Mouse (Mus musculus): Measurements from ENCODE around the gene Klrg2. TPM values are rescaled to one million over a fixed set of nuclear protein-coding genes. Genes with fewer than 3 reads are reported as not detected.

Gene Klrg2
- polyA plus RNA-seq, 1 experiment from 2014 or later: not detected

- H3K27ac ChIP-seq (replicated peaks): no peak overlapping the region
- no peaks in the 10 kb centered on the region for H3K27me3 ChIP-seq (ENCODE audit: low read depth, poor library complexity, severe bottlenecking)
- no peaks in the 10 kb centered on the region for H3K9me3 ChIP-seq (replicated peaks)
- H3K4me3 ChIP-seq: no peak overlapping the region
- WGBS: 93% methylated on average over 1 of the region's 1 CpGs
- peaks cover 47% of the 10 kb centered on the region for H3K36me3 ChIP-seq
- H3K4me1 ChIP-seq: no peaks in the 10 kb centered on the region
- DNase-seq (ENCODE audit: low spot score): no peak
Observed at GRCm38 (mm10) chr6:38624439-38624838, 12.6 kb downstream of the Klrg2 start.

GRCm38 (mm10) chr6:38623457-38623856, 13.6 kb downstream of the Klrg2 start:
- 89% methylated on average over 2 of the region's 2 CpGs for WGBS
- no peak overlapping the region for H3K4me3 ChIP-seq
- H3K9me3 ChIP-seq (replicated peaks): no peaks in the 10 kb centered on the region; the same call in 1 of the 2 replicates
- H3K4me1 ChIP-seq: no peaks in the 10 kb centered on the region
- peaks cover 57% of the 10 kb centered on the region for H3K36me3 ChIP-seq
- DNase-seq (ENCODE audit: low spot score): no peak
- no peaks in the 10 kb centered on the region for H3K27me3 ChIP-seq (ENCODE audit: low read depth, poor library complexity, severe bottlenecking)
- H3K27ac ChIP-seq (replicated peaks): no peak overlapping the region

- no peak for DNase-seq (ENCODE audit: low spot score)
- WGBS: 84% methylated on average over 1 of the region's 1 CpGs
- no peaks in the 10 kb centered on the region for H3K27me3 ChIP-seq (ENCODE audit: low read depth, poor library complexity, severe bottlenecking)
- no peak overlapping the region for H3K27ac ChIP-seq (replicated peaks)
- peaks cover 61% of the 10 kb centered on the region for H3K36me3 ChIP-seq
- H3K4me3 ChIP-seq: no peak overlapping the region
- H3K9me3 ChIP-seq (replicated peaks): peaks cover 8% of the 10 kb centered on the region
- H3K4me1 ChIP-seq: no peaks in the 10 kb centered on the region
Observed at GRCm38 (mm10) chr6:38622406-38622805, 14.6 kb downstream of the Klrg2 start.

- H3K36me3 ChIP-seq: peaks cover 89% of the 10 kb centered on the region
- no peak overlapping the region for H3K4me3 ChIP-seq
- no peaks in the 10 kb centered on the region for H3K9me3 ChIP-seq (replicated peaks)
- no peaks in the 10 kb centered on the region for H3K27me3 ChIP-seq (ENCODE audit: low read depth, poor library complexity, severe bottlenecking)
- no peaks in the 10 kb centered on the region for H3K4me1 ChIP-seq
- 89% methylated on average over 2 of the region's 2 CpGs for WGBS
- no peak overlapping the region for H3K27ac ChIP-seq (replicated peaks)
- no peak for DNase-seq (ENCODE audit: low spot score)
Observed at GRCm38 (mm10) chr6:38609892-38610291, 27.1 kb downstream of the Klrg2 start.

- WGBS: 91% methylated on average over 4 of the region's 4 CpGs
- H3K27ac ChIP-seq (replicated peaks): no peak overlapping the region
- no peaks in the 10 kb centered on the region for H3K4me1 ChIP-seq
- H3K9me3 ChIP-seq (replicated peaks): no peaks in the 10 kb centered on the region
- H3K36me3 ChIP-seq: peaks cover 95% of the 10 kb centered on the region
- no peak overlapping the region for H3K4me3 ChIP-seq
- no peak for DNase-seq (ENCODE audit: low spot score)
- no peaks in the 10 kb centered on the region for H3K27me3 ChIP-seq (ENCODE audit: low read depth, poor library complexity, severe bottlenecking)
Observed at GRCm38 (mm10) chr6:38597481-38597880, 39.6 kb downstream of the Klrg2 start.

GRCm38 (mm10) chr6:38581711-38582110, 55.3 kb downstream of the Klrg2 start:
- Histone ChIP-seq H3K9me3 (replicated peaks) (no peaks in the 10 kb centered on the region), H3K4me1 (no peaks in the 10 kb centered on the region), H3K27me3 (ENCODE audit: low read depth, poor library complexity, severe bottlenecking) (no peaks in the 10 kb centered on the region), H3K36me3 (peaks cover 91% of the 10 kb centered on the region), H3K4me3 (no peak overlapping the region), H3K27ac (replicated peaks) (no peak overlapping the region)
- WGBS: 93% methylated on average over 3 of the region's 3 CpGs
- DNase-seq (ENCODE audit: low spot score): no peak

- Histone ChIP-seq H3K4me1 (no peaks in the 10 kb centered on the region), H3K4me3 (no peak overlapping the region), H3K27ac (replicated peaks) (no peak overlapping the region), H3K27me3 (ENCODE audit: low read depth, poor library complexity, severe bottlenecking) (no peaks in the 10 kb centered on the region), H3K9me3 (replicated peaks) (no peaks in the 10 kb centered on the region), H3K36me3 (peaks cover 90% of the 10 kb centered on the region)
- WGBS: 95% methylated on average over 3 of the region's 3 CpGs
- DNase-seq (ENCODE audit: low spot score): no peak
Observed at GRCm38 (mm10) chr6:38580112-38580857, 56.8 kb downstream of the Klrg2 start.

- H3K4me3 ChIP-seq: no peak overlapping the region
- H3K9me3 ChIP-seq (replicated peaks): no peaks in the 10 kb centered on the region
- H3K4me1 ChIP-seq: no peaks in the 10 kb centered on the region
- whole genome bisulfite sequencing: 82% methylated on average over 2 of the region's 2 CpGs
- DNase-seq (ENCODE audit: low spot score): no peak
- H3K27me3 ChIP-seq (ENCODE audit: low read depth, poor library complexity, severe bottlenecking): no peaks in the 10 kb centered on the region
- H3K27ac ChIP-seq (replicated peaks): no peak overlapping the region
- H3K36me3 ChIP-seq: peaks cover 97% of the 10 kb centered on the region
Observed at GRCm38 (mm10) chr6:38576096-38576495, 60.9 kb downstream of the Klrg2 start.

Other genes with a start within 250 kb of the Klrg2 start
- 13.9 and 16.4 TPM in 2 replicates for gene Ubn2, start 203.3 kb downstream of the Klrg2 start, polyA plus RNA-seq (2016; fragmentation: Nextera tagmentation; extraction: Ambion mirVana)
- 121 TPM in 2 replicates for gene Fmc1, start 103.7 kb downstream of the Klrg2 start, polyA plus RNA-seq (2016; fragmentation: Nextera tagmentation; extraction: Ambion mirVana)
- 36.1 and 37.4 TPM in 2 replicates for gene Luc7l2, start 85.9 kb downstream of the Klrg2 start, polyA plus RNA-seq (2016; fragmentation: Nextera tagmentation; extraction: Ambion mirVana)
- gene Clec2l, start 25.8 kb upstream of the Klrg2 start, polyA plus RNA-seq (2016; fragmentation: Nextera tagmentation; extraction: Ambion mirVana): 1.1 and 1.3 TPM in 2 replicates
- gene Tbxas1, start 238.2 kb upstream of the Klrg2 start, polyA plus RNA-seq (2016; fragmentation: Nextera tagmentation; extraction: Ambion mirVana): 1.1 and 1.8 TPM in 2 replicates
- gene Hipk2, start 238.9 kb upstream of the Klrg2 start, polyA plus RNA-seq (2016; fragmentation: Nextera tagmentation; extraction: Ambion mirVana): 25.9 and 29.7 TPM in 2 replicates

All from midbrain, embryonic 10.5 days (tissue).